9 mouse cellular contexts compared by ENCODE assay signal in genomic region chr7:16002171-16002570, GRCm38 (mm10). TPM values are rescaled to one million over a fixed set of nuclear protein-coding genes. Genes with fewer than 3 reads are reported as not detected.
DNase-seq lines count a peak whose midpoint lies in the region; ATAC-seq lines count a peak whose summit lies in the region.
"Had no signal": no experiment of that assay in that cellular context is flagged by ENCODE, and none has a peak within 500 bp of the region (broad histone marks: within the 10 kb centered on the region; RNA-seq: fewer than 3 reads in every experiment).

No protein-coding gene starts in this region.

- WGBS in embryonic facial prominence, embryonic 13.5 days, result 86% methylated on average over 5 of the region's 5 CpGs
- WGBS in embryonic facial prominence, embryonic 10.5 days, result 94% methylated on average over 5 of the region's 5 CpGs

- peak overlapping the region; percentile 2; the same call in 1 of the 2 replicates for H3K27ac ChIP-seq in embryonic facial prominence, embryonic 13.5 days
- no peak overlapping the region for H3K27ac ChIP-seq in embryonic facial prominence, embryonic 10.5 days (replicated peaks)

- H3K36me3 ChIP-seq in embryonic facial prominence, embryonic 13.5 days, result peaks cover 30% of the 10 kb centered on the region
- H3K36me3 ChIP-seq in embryonic facial prominence, embryonic 10.5 days (replicated peaks), result peaks cover 63% of the 10 kb centered on the region

- no peak for ATAC-seq in embryonic facial prominence, embryonic 13.5 days (ENCODE audit: insufficient number of reproducible peaks, insufficient read depth, low FRiP score, low TSS enrichment, low read depth)

- no peaks in the 10 kb centered on the region for H3K27me3 ChIP-seq in embryonic facial prominence, embryonic 13.5 days
- H3K27me3 ChIP-seq in embryonic facial prominence, embryonic 10.5 days (replicated peaks; ENCODE audit: low read depth, poor library complexity, severe bottlenecking), result no peaks in the 10 kb centered on the region
- H3K27me3 ChIP-seq: CH12.LX had no signal

- peaks cover 7% of the 10 kb centered on the region; the same call in 1 of the 2 replicates for H3K4me1 ChIP-seq in embryonic facial prominence, embryonic 13.5 days
- H3K4me1 ChIP-seq in embryonic facial prominence, embryonic 10.5 days, result peaks cover 12% of the 10 kb centered on the region

- H3K4me2 ChIP-seq in embryonic facial prominence, embryonic 13.5 days, result no peak overlapping the region

- H3K4me3 ChIP-seq in embryonic facial prominence, embryonic 13.5 days, result no peak overlapping the region
- no peak overlapping the region for H3K4me3 ChIP-seq in embryonic facial prominence, embryonic 10.5 days

- no peaks in the 10 kb centered on the region for H3K9me3 ChIP-seq in embryonic facial prominence, embryonic 13.5 days
- peaks cover 2% of the 10 kb centered on the region; the same call in 1 of the 2 replicates for H3K9me3 ChIP-seq in embryonic facial prominence, embryonic 10.5 days

- H3K9ac ChIP-seq in embryonic facial prominence, embryonic 13.5 days, result no peak overlapping the region

- DNase-seq in embryonic facial prominence, embryonic 10.5 days (ENCODE audit: low spot score), result no peak
- peak; percentile 79 for DNase-seq in 416B (ENCODE audit: low read depth)
- peak; percentile 56 to 61 for DNase-seq in frontal cortex, postnatal 14 days (ENCODE audit: low spot score in 2 of 2)
- DNase-seq in layer of hippocampus, adult 11-12 months (ENCODE audit: low spot score), result peak; percentile 74
- peak; percentile 72 for DNase-seq in lung, postnatal 36 days
- no peak for DNase-seq in embryo, embryonic 9.5 days (ENCODE audit: extremely low spot score)
- DNase-seq in cerebellum, adult 9-10 months, result no peak

RNA-seq across cellular contexts. Expression of gene Ehd2, which starts 34.8 kb away (rescaled TPM):
- 36.9 and 41.2 TPM in 2 replicates for polyA plus RNA-seq in embryonic facial prominence, embryonic 13.5 days (2015; fragmentation: Nextera tagmentation; extraction: Ambion mirVana)
- 11.6 and 13.8 TPM in 2 replicates for polyA plus RNA-seq in embryonic facial prominence, embryonic 10.5 days (2016; fragmentation: Nextera tagmentation; extraction: Ambion mirVana)

RNA-seq across cellular contexts. Expression of gene Bicra, which starts 45.5 kb away (rescaled TPM):
- 9.5 and 10.4 TPM in 2 replicates for polyA plus RNA-seq in embryonic facial prominence, embryonic 13.5 days (2015; fragmentation: Nextera tagmentation; extraction: Ambion mirVana)
- polyA plus RNA-seq in embryonic facial prominence, embryonic 10.5 days (2016; fragmentation: Nextera tagmentation; extraction: Ambion mirVana), result 8.9 and 9.2 TPM in 2 replicates

RNA-seq across cellular contexts. Expression of gene Nop53, which starts 56.3 kb away (rescaled TPM):
- 210 and 222 TPM in 2 replicates for polyA plus RNA-seq in embryonic facial prominence, embryonic 13.5 days (2015; fragmentation: Nextera tagmentation; extraction: Ambion mirVana)
- polyA plus RNA-seq in embryonic facial prominence, embryonic 10.5 days (2016; fragmentation: Nextera tagmentation; extraction: Ambion mirVana), result 180 and 185 TPM in 2 replicates

RNA-seq across cellular contexts. Expression of gene Zfp541, which starts 59.4 kb away (rescaled TPM):
- polyA plus RNA-seq in embryonic facial prominence, embryonic 13.5 days (2015; fragmentation: Nextera tagmentation; extraction: Ambion mirVana), result 0.07 and 0.11 TPM in 2 replicates
- polyA plus RNA-seq in embryonic facial prominence, embryonic 10.5 days (2016; fragmentation: Nextera tagmentation; extraction: Ambion mirVana), result 0.05 TPM in 1 of 2 replicates, not detected in the other

Comparison
In these comparisons a context has a peak if more than half of its experiments do, and no peak if none do; other contexts are left out.
1. DNase-seq: peak in 416B (single experiment), frontal cortex, postnatal 14 days (2 of 2), layer of hippocampus, adult 11-12 months (single experiment) and lung, postnatal 36 days (single experiment); none in embryonic facial prominence, embryonic 10.5 days (single experiment), embryo, embryonic 9.5 days (single experiment) and cerebellum, adult 9-10 months (single experiment).